Mouse (Mus musculus) thymus, postnatal 0 days (tissue): ENCODE measurements around the gene Abo. TPM values are rescaled to one million over a fixed set of nuclear protein-coding genes. Genes with fewer than 3 reads are reported as not detected.

ENCODE experiments used
- DNase-seq: peaks from one replicate; pipeline ENCODE4 v3.0.0-alpha.2; 2015; ENCODE audit warnings: low spot score
- polyA plus RNA-seq: library from polyadenylated mRNA; unstranded; fragments of >200 nt; fragmentation: Nextera tagmentation; extraction: Ambion mirVana; gene quantifications from 2 replicates; pipeline ENCODE4 v1.2.1, GENCODE M21; 2015

Gene Abo
- polyA plus RNA-seq, 1 experiment from 2014 or later: not detected

DNA sequence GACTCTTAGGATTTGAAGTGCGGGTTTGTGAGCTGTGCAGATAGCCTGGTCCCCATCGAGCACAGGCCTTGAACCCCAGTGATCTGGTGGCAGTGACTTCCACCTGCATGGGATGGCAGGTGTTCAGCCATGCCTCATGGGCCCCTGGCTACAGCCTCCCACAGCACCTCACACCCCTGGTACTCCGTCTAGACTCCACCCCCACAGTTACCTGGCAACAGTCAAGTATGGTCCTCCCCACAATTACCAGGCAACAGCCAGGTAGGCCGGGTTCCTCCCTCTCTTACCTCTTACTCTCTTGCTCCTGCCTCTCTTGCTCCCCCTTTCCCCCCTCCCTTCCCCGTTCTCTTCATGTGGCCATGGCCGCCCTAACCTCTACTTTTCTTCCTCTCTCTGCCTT, 5.9 kb upstream of the Abo start:
- DNase-seq: no peak

GRCm38 (mm10) chr2:26862856-26863255, 1.9 kb downstream of the Abo start:
- DNase-seq: no peak

DNA sequence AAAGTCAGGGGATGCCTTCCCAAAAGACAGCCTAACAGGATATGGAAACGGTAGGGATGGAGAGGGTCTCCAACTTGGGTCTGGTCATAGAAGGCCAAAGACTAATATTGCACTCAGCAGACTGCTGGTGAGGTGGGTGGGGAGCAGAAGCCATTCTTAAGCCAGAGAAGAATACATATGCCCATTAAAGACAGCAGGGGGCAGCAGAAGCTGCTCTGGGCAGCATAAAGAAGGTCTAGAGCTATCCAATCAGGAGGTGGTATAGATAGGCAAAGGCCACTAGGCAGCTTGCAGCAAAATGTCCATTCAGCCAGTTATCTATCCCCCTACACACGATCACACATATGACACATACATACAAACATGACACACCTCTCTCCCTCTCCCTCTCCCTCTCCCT, 17.1 kb downstream of the Abo start:
- peak; percentile 50 for DNase-seq

- no peak for DNase-seq
Measured at GRCm38 (mm10) chr2:26832478-26832877, 32.3 kb downstream of the Abo start.

- no peak for DNase-seq
Measured at GRCm38 (mm10) chr2:26828047-26828446, 36.7 kb downstream of the Abo start.

- no peak for DNase-seq
Measured at GRCm38 (mm10) chr2:26827261-26827975, 37.4 kb downstream of the Abo start.

Other genes with a start within 250 kb of the Abo start
- gene Fam69b, start 236.5 kb downstream of the Abo start, polyA plus RNA-seq: 11.9 and 12.2 TPM in 2 replicates
- gene Lcn4, start 193.7 kb downstream of the Abo start, polyA plus RNA-seq: 2.2 and 3.9 TPM in 2 replicates
- 31.4 and 31.6 TPM in 2 replicates for gene Surf6, start 37.9 kb upstream of the Abo start, polyA plus RNA-seq
- gene Med22, start 45.7 kb upstream of the Abo start, polyA plus RNA-seq: 28.5 and 30.7 TPM in 2 replicates
- 763 and 778 TPM in 2 replicates for gene Rpl7a, start 45.8 kb upstream of the Abo start, polyA plus RNA-seq
- gene Surf2, start 51.4 kb upstream of the Abo start, polyA plus RNA-seq: 46.7 and 48.3 TPM in 2 replicates
- gene Surf1, start 51.6 kb upstream of the Abo start, polyA plus RNA-seq: 76.9 and 78.2 TPM in 2 replicates
- 168 and 172 TPM in 2 replicates for gene Surf4, start 68.9 kb upstream of the Abo start, polyA plus RNA-seq
- 0.53 and 0.57 TPM in 2 replicates for gene Stkld1, start 69.1 kb upstream of the Abo start, polyA plus RNA-seq
- 55.9 and 56.2 TPM in 2 replicates for gene Rexo4, start 99.4 kb upstream of the Abo start, polyA plus RNA-seq
- gene Adamts13, start 108.4 kb upstream of the Abo start, polyA plus RNA-seq: 0.14 and 0.25 TPM in 2 replicates
- 33.4 and 37.3 TPM in 2 replicates for gene Cacfd1, start 144.9 kb upstream of the Abo start, polyA plus RNA-seq
- gene Slc2a6, start 163.0 kb upstream of the Abo start, polyA plus RNA-seq: 2.6 and 3.1 TPM in 2 replicates
- gene Mymk, start 207.2 kb upstream of the Abo start, polyA plus RNA-seq: 1.1 and 1.3 TPM in 2 replicates
- 2.0 and 2.1 TPM in 2 replicates for gene Adamtsl2, start 214.4 kb upstream of the Abo start, polyA plus RNA-seq